Mouse (Mus musculus): ENCODE measurements around the gene Ppp2r5c. TPM values are rescaled to one million over a fixed set of nuclear protein-coding genes. Genes with fewer than 3 reads are reported as not detected.

Gene Ppp2r5c
- polyA plus RNA-seq, 1 experiment: 59.4 TPM

- no peak for TF ChIP-seq CTCF (IDR thresholded peaks at IDR 0.05; ENCODE audit: control insufficient read depth, insufficient read depth, low read length)
- TF ChIP-seq POLR2A (IDR thresholded peaks at IDR 0.05; ENCODE audit: borderline replicate concordance, control insufficient read depth, low read depth, low read length): no peak
- Histone ChIP-seq H3K4me3 (replicated peaks; ENCODE audit: control insufficient read depth, low read depth, low read length) (no peak overlapping the region), H3K27ac (ENCODE audit: control insufficient read depth, insufficient read depth, low read depth, low read length, poor library complexity) (no peak overlapping the region), H3K4me1 (ENCODE audit: control insufficient read depth, insufficient read depth, low read length) (no peaks in the 10 kb centered on the region)
- 88% methylated on average over 5 of the region's 5 CpGs for WGBS
These were observed 88.4 kb downstream of the Ppp2r5c start for GRCm38 (mm10) chr12:110535361-110535760.

DNA sequence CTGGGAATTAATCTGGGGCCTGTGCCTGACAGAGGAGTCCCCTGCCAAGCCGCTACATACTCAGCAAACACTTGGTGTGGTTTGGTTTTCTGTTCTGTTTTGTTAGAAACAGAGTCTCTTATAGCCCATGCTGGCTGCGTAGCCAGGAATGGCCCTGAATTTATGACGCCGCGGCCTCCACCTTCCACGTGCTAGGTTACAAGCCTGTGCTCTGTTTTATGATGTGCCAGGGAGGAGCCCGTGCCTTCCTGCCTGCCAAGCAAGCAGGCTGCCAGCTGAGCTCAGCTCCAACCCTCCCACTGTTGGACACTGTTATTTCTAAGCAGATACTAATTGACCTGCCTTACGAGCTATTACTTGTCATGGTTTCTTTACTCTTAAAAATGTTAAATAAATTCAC is 90.8 kb downstream of the Ppp2r5c start:
- H3K4me3 ChIP-seq (replicated peaks; ENCODE audit: control insufficient read depth, low read depth, low read length): no peak overlapping the region
- TF ChIP-seq POLR2A (IDR thresholded peaks at IDR 0.05; ENCODE audit: borderline replicate concordance, control insufficient read depth, low read depth, low read length) (no peak), CTCF (IDR thresholded peaks at IDR 0.05; ENCODE audit: control insufficient read depth, insufficient read depth, low read length) (no peak)
- H3K4me1 ChIP-seq (ENCODE audit: control insufficient read depth, insufficient read depth, low read length): no peaks in the 10 kb centered on the region
- no peak overlapping the region for H3K27ac ChIP-seq (ENCODE audit: control insufficient read depth, insufficient read depth, low read depth, low read length, poor library complexity)
- WGBS: 91% methylated on average over 8 of the region's 8 CpGs

DNA sequence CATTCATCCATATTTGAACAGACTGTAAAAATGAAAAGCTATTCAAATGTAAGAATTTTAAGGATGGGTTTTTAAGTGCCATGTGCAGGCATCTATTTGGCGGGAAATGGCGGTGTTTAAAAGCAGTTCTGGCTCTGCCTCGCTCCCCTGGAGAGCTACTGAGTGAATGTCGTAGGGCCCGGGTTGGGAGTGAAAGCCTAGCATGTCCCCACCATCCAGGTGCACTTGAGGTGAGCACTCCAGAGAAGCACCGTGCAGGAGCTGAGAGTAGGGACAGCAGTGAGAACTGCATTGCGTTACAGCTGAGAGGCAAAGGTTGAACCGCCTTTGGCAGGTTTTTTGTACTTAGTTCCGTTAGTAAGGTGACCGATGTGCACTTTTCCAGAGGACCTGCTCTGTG is 92.4 kb downstream of the Ppp2r5c start:
- whole genome bisulfite sequencing: 93% methylated on average over 10 of the region's 10 CpGs
- no peak for TF ChIP-seq POLR2A (IDR thresholded peaks at IDR 0.05; ENCODE audit: borderline replicate concordance, control insufficient read depth, low read depth, low read length)
- no peak for TF ChIP-seq CTCF (IDR thresholded peaks at IDR 0.05; ENCODE audit: control insufficient read depth, insufficient read depth, low read length)
- Histone ChIP-seq H3K4me3 (replicated peaks; ENCODE audit: control insufficient read depth, low read depth, low read length) (no peak overlapping the region), H3K27ac (ENCODE audit: control insufficient read depth, insufficient read depth, low read depth, low read length, poor library complexity) (no peak overlapping the region), H3K4me1 (ENCODE audit: control insufficient read depth, insufficient read depth, low read length) (no peaks in the 10 kb centered on the region)

- TF ChIP-seq CTCF (IDR thresholded peaks at IDR 0.05; ENCODE audit: control insufficient read depth, insufficient read depth, low read length): no peak
- TF ChIP-seq POLR2A (IDR thresholded peaks at IDR 0.05; ENCODE audit: borderline replicate concordance, control insufficient read depth, low read depth, low read length): no peak
- 87% methylated on average over 9 of the region's 9 CpGs for WGBS
- H3K4me1 ChIP-seq (ENCODE audit: control insufficient read depth, insufficient read depth, low read length): no peaks in the 10 kb centered on the region
These were observed 92.9 kb downstream of the Ppp2r5c start for GRCm38 (mm10) chr12:110539798-110540197.

GRCm38 (mm10) chr12:110540273-110540672 is 93.4 kb downstream of the Ppp2r5c start:
- Histone ChIP-seq H3K27ac (ENCODE audit: control insufficient read depth, insufficient read depth, low read depth, low read length, poor library complexity) (no peak overlapping the region), H3K4me1 (ENCODE audit: control insufficient read depth, insufficient read depth, low read length) (no peaks in the 10 kb centered on the region), H3K4me3 (replicated peaks; ENCODE audit: control insufficient read depth, low read depth, low read length) (no peak overlapping the region)
- TF ChIP-seq CTCF (IDR thresholded peaks at IDR 0.05; ENCODE audit: control insufficient read depth, insufficient read depth, low read length): no peak
- no peak for TF ChIP-seq POLR2A (IDR thresholded peaks at IDR 0.05; ENCODE audit: borderline replicate concordance, control insufficient read depth, low read depth, low read length)
- WGBS: 73% methylated on average over 8 of the region's 8 CpGs

More at GRCm38 (mm10) chr12:110539798-110540197, 92.9 kb downstream of the Ppp2r5c start:
- H3K27ac ChIP-seq (ENCODE audit: control insufficient read depth, insufficient read depth, low read depth, low read length, poor library complexity): no peak overlapping the region
- no peak overlapping the region for H3K4me3 ChIP-seq (replicated peaks; ENCODE audit: control insufficient read depth, low read depth, low read length)

GRCm38 (mm10) chr12:110541001-110541400 is 94.1 kb downstream of the Ppp2r5c start:
- 91% methylated on average over 8 of the region's 8 CpGs for WGBS
- H3K4me1 ChIP-seq (ENCODE audit: control insufficient read depth, insufficient read depth, low read length): no peaks in the 10 kb centered on the region
- H3K27ac ChIP-seq (ENCODE audit: control insufficient read depth, insufficient read depth, low read depth, low read length, poor library complexity): no peak overlapping the region
- TF ChIP-seq POLR2A (IDR thresholded peaks at IDR 0.05; ENCODE audit: borderline replicate concordance, control insufficient read depth, low read depth, low read length) (no peak), CTCF (IDR thresholded peaks at IDR 0.05; ENCODE audit: control insufficient read depth, insufficient read depth, low read length) (no peak)
- H3K4me3 ChIP-seq (replicated peaks; ENCODE audit: control insufficient read depth, low read depth, low read length): no peak overlapping the region

GRCm38 (mm10) chr12:110541528-110541927 is 94.6 kb downstream of the Ppp2r5c start:
- Histone ChIP-seq H3K4me1 (ENCODE audit: control insufficient read depth, insufficient read depth, low read length) (no peaks in the 10 kb centered on the region), H3K4me3 (replicated peaks; ENCODE audit: control insufficient read depth, low read depth, low read length) (no peak overlapping the region), H3K27ac (ENCODE audit: control insufficient read depth, insufficient read depth, low read depth, low read length, poor library complexity) (no peak overlapping the region)
- 86% methylated on average over 5 of the region's 5 CpGs for WGBS
- TF ChIP-seq CTCF (IDR thresholded peaks at IDR 0.05; ENCODE audit: control insufficient read depth, insufficient read depth, low read length): no peak
- TF ChIP-seq POLR2A (IDR thresholded peaks at IDR 0.05; ENCODE audit: borderline replicate concordance, control insufficient read depth, low read depth, low read length): no peak

- no peak overlapping the region for H3K4me3 ChIP-seq (replicated peaks; ENCODE audit: control insufficient read depth, low read depth, low read length)
- H3K27ac ChIP-seq (ENCODE audit: control insufficient read depth, insufficient read depth, low read depth, low read length, poor library complexity): no peak overlapping the region
- TF ChIP-seq POLR2A (IDR thresholded peaks at IDR 0.05; ENCODE audit: borderline replicate concordance, control insufficient read depth, low read depth, low read length) (no peak), CTCF (IDR thresholded peaks at IDR 0.05; ENCODE audit: control insufficient read depth, insufficient read depth, low read length) (no peak)
- 68% methylated on average over 4 of the region's 4 CpGs for WGBS
- H3K4me1 ChIP-seq (ENCODE audit: control insufficient read depth, insufficient read depth, low read length): no peaks in the 10 kb centered on the region
These were observed 98.3 kb downstream of the Ppp2r5c start for GRCm38 (mm10) chr12:110545040-110545701.

- Histone ChIP-seq H3K4me1 (ENCODE audit: control insufficient read depth, insufficient read depth, low read length) (no peaks in the 10 kb centered on the region), H3K27ac (ENCODE audit: control insufficient read depth, insufficient read depth, low read depth, low read length, poor library complexity) (no peak overlapping the region), H3K4me3 (replicated peaks; ENCODE audit: control insufficient read depth, low read depth, low read length) (no peak overlapping the region)
- WGBS: 94% methylated on average over 12 of the region's 12 CpGs
- no peak for TF ChIP-seq POLR2A (IDR thresholded peaks at IDR 0.05; ENCODE audit: borderline replicate concordance, control insufficient read depth, low read depth, low read length)
- no peak for TF ChIP-seq CTCF (IDR thresholded peaks at IDR 0.05; ENCODE audit: control insufficient read depth, insufficient read depth, low read length)
These were observed 100.7 kb downstream of the Ppp2r5c start for GRCm38 (mm10) chr12:110547573-110547972.

Measured in bone marrow, adult 2 months (tissue).